Mouse (Mus musculus) embryonic facial prominence, embryonic 14.5 days (tissue): ENCODE results near the gene Tubb1. TPM values are rescaled to one million over a fixed set of nuclear protein-coding genes. Genes with fewer than 3 reads are reported as not detected.

ENCODE experiments used
- ATAC-seq: fragments of 200-750 bp; cut with Nextera tagmentation; 2 replicates; pipeline ENCODE4 v1.8.0; 2017; ENCODE audit warnings: low read depth, moderate number of reproducible peaks, moderate TSS enrichment
- DNase-seq: peaks from one replicate; pipeline ENCODE4 v3.0.0-alpha.2; 2015; ENCODE audit warnings: low spot score
- H3K27ac ChIP-seq: fragments of 300-500 bp; sonication (generic); replicated peaks from 2 replicates; pipeline ENCODE4 v1.5.1; 2014; ENCODE audit warnings: low read depth, mild to moderate bottlenecking, low read length, moderate library complexity
- H3K27me3 ChIP-seq: fragments of 300-500 bp; sonication (generic); replicated peaks from 2 replicates; pipeline ENCODE4 v1.6.1; 2014; ENCODE audit warnings: low read length; ENCODE audit not compliant: control insufficient read depth, insufficient read depth
- H3K36me3 ChIP-seq: fragments of 300-500 bp; sonication (generic); 2 replicates; pipeline ENCODE4 v1.6.1; 2014; ENCODE audit warnings: low read length, mixed read lengths; ENCODE audit not compliant: control insufficient read depth, insufficient read depth
- H3K4me1 ChIP-seq: fragments of 300-500 bp; sonication (generic); 2 replicates; pipeline ENCODE4 v1.6.1; 2014; ENCODE audit warnings: antibody characterized with exemption, low read length; ENCODE audit not compliant: control insufficient read depth, insufficient read depth
- H3K4me2 ChIP-seq: fragments of 300-500 bp; sonication (generic); 2 replicates; pipeline ENCODE4 v1.6.1; 2014; ENCODE audit warnings: low read depth, mild to moderate bottlenecking, low read length, moderate library complexity, mixed read lengths
- H3K4me3 ChIP-seq: fragments of 300-500 bp; sonication (generic); 2 replicates; pipeline ENCODE4 v1.5.1; 2014; ENCODE audit warnings: low read depth, mild to moderate bottlenecking, low read length
- H3K9ac ChIP-seq: fragments of 300-500 bp; sonication (generic); 2 replicates; pipeline ENCODE4 v1.6.1; 2014; ENCODE audit warnings: low read depth, mild to moderate bottlenecking, low read length, moderate library complexity, mixed read lengths
- H3K9me3 ChIP-seq: fragments of 300-500 bp; sonication (generic); 2 replicates; pipeline ENCODE4 v1.6.1; 2016; ENCODE audit warnings: low read length; ENCODE audit not compliant: control insufficient read depth
- WGBS: fragments of 180-500 bp; shearing (Covaris S2); extraction: QIAGEN DNeasy Blood & Tissue Kit; methylation state at CpG from one replicate; pipeline ENCODE4 v1.1.7; 2014; 5-methylcytosine and 5-hydroxymethylcytosine counted together
- polyA plus RNA-seq: library from polyadenylated mRNA; unstranded; fragments of >200 nt; fragmentation: Nextera tagmentation; extraction: Ambion mirVana; gene quantifications from 2 replicates; pipeline ENCODE4 v1.2.1, GENCODE M21; 2014

Gene Tubb1
- polyA plus RNA-seq, 1 experiment from 2014 or later: 1.6 TPM

DNA sequence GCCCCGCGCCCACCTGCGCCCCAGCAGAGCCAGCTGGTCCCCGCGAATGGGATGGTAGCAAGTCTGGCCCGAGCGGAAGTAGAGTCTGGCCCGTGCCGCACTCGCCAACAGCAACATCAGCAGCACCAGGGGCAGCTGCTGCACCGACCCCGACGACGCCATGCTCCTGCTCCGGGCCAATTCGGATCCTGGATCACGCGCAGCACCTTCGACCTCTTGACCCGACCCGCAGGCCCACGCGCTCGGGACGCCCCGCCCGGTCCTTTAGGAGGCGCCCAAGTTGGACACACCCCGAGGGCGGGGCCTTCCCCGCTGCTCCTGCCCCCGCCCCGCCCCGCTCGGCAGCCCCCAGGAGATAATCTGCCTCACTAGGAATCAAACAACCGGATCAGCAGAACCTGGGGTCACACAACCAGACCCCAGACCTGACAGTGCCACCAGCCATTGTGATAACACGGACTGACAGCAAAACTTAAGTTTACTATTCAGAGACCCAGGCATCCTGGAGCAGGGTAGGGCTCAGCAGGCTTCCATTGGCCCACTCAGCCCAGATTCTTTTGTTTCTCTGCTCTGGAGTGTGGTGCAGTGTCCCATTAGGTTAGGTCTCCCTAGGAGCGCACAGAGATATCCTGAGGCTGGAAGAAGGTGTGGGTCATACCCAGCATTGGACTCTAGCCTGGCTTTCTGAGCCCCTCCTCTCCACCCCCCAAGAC lies 11.6 kb upstream of the Tubb1 start, which contains the start of gene Ctsz:
Gene Ctsz (minus strand): TSS at position 303 of the 713 bp plus-strand sequence.
- peak; percentile 79 for ATAC-seq
- H3K9ac ChIP-seq: peak within 1 kb of the TSS; percentile 64
- WGBS: 0% methylated on average over 24 of the region's 38 CpGs

DNA sequence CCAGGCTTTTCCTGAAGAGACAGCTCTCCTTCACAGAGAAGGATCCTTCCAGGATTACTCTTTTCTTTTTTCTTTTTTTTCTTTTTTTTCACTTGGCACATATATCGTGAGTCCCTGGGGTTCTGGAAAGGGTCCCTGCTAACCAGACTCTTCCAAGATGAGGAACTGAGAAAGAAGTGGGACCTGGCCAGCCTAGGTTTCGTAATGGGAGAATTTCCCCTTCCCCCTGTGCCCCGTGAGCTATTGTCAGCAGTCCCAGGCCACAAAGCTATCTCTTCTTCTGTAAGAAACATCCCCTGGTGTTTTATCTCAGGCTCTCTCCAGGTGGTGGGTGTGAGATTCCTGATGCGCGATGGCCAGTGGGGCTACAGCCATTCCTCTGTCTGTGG lies 11.1 kb upstream of the Tubb1 start:
- H3K4me2 ChIP-seq: peak overlapping the region; percentile 71; the same call in 1 of the 2 replicates
- peak overlapping the region; percentile 51 for H3K4me3 ChIP-seq
- H3K27ac ChIP-seq: no peak overlapping the region
- WGBS: 63% methylated on average over 5 of the region's 5 CpGs
- peak overlapping the region; percentile 64 for H3K9ac ChIP-seq
- H3K27me3 ChIP-seq: no peaks in the 10 kb centered on the region
- H3K4me1 ChIP-seq: peaks cover 12% of the 10 kb centered on the region; the same call in 1 of the 2 replicates
- H3K36me3 ChIP-seq: peaks cover 7% of the 10 kb centered on the region; the same call in 1 of the 2 replicates
- ATAC-seq: no peak
- DNase-seq: no peak
- H3K9me3 ChIP-seq: no peaks in the 10 kb centered on the region

More for the DNA sequence above, 11.6 kb upstream of the Tubb1 start, which contains the start of gene Ctsz:
- peaks cover 12% of the 10 kb centered on the region; the same call in 1 of the 2 replicates for H3K36me3 ChIP-seq
- DNase-seq: peak; percentile 71
- no peaks in the 10 kb centered on the region for H3K9me3 ChIP-seq
- peak within 1 kb of the TSS; percentile 51 for H3K4me3 ChIP-seq
- H3K4me2 ChIP-seq: peak within 1 kb of the TSS; percentile 71
- peaks cover 12% of the 10 kb centered on the region; the same call in 1 of the 2 replicates for H3K4me1 ChIP-seq
- H3K27me3 ChIP-seq: no peaks in the 10 kb centered on the region
- no peak within 1 kb of the TSS; the same call in 1 of the 2 replicates for H3K27ac ChIP-seq

DNA sequence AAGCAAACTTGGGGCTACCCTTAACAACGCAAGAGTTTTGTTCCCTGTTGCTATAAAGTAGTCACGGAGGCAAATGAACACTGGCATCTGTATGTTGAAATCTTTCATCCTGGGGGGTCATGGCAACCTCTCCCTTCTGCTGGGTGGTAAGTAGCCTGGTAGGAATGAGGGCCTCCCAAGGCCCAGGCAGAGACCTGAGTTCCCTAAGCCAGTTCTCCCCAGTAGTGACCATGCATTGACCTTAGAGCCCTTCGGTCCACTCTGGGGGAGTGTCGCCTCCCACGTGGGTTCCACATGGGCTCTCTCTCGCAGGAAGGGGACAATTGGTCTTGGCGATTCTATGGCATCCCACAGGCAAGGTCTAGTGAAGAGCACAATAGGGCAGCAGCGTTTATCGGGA lies 10.5 kb upstream of the Tubb1 start:
- no peak for ATAC-seq
- Histone ChIP-seq H3K27ac (no peak overlapping the region), H3K9me3 (no peaks in the 10 kb centered on the region), H3K9ac (no peak overlapping the region), H3K4me2 (no peak overlapping the region), H3K27me3 (no peaks in the 10 kb centered on the region), H3K36me3 (peaks cover 6% of the 10 kb centered on the region; the same call in 1 of the 2 replicates), H3K4me3 (no peak overlapping the region), H3K4me1 (peaks cover 12% of the 10 kb centered on the region; the same call in 1 of the 2 replicates)
- no peak for DNase-seq
- 79% methylated on average over 9 of the region's 9 CpGs for WGBS

DNA sequence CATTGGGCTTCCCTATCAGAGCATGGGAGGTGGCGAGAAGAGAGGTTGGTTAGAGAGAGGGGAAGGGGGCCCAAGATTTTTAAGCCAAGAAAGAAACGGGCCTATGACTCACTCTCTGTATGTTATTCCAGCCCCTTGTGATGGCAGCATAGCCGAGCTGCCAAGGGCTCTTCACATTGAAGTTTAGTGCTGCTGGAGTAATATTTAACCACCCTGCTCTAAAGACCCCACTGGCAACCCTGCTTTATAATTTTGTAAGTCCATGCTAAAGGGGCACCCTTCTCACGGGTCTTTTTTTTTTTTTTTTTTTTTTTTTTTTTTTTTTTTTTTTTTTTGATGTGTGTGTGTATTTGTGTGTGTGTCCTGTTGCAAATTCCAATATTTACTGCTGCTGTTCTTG lies 8.6 kb upstream of the Tubb1 start:
- H3K9ac ChIP-seq: no peak overlapping the region
- no peaks in the 10 kb centered on the region for H3K9me3 ChIP-seq
- no peaks in the 10 kb centered on the region for H3K36me3 ChIP-seq
- H3K4me2 ChIP-seq: no peak overlapping the region
- H3K4me1 ChIP-seq: peaks cover 20% of the 10 kb centered on the region; the same call in 1 of the 2 replicates
- ATAC-seq (no peak), DNase-seq (no peak)
- WGBS: 73% methylated on average over 4 of the region's 4 CpGs
- no peak overlapping the region for H3K27ac ChIP-seq
- H3K4me3 ChIP-seq: no peak overlapping the region
- no peaks in the 10 kb centered on the region for H3K27me3 ChIP-seq

DNA sequence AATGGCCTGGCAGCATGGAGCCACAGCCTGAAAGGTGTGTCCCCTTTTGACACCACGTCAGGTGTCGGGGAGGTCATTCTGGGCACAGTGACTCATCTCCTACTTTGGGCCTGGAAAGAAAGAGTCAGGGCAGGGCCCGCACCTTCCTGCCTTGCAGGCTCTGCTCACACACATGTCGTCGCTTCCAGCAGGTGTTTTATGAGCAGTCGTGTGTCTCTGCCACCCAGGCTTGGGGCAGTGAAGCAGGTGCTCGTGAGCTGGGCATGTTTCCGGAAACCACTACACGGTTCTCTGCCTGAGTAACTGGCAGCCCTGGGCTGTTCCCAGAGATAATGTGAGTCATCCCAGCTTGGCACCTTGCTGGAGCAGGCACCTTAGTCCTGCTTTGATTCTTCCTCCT lies 8.0 kb upstream of the Tubb1 start:
- Histone ChIP-seq H3K4me1 (peaks cover 20% of the 10 kb centered on the region; the same call in 1 of the 2 replicates), H3K4me3 (no peak overlapping the region), H3K9me3 (no peaks in the 10 kb centered on the region), H3K27ac (peak overlapping the region; percentile 58), H3K4me2 (no peak overlapping the region), H3K27me3 (no peaks in the 10 kb centered on the region), H3K9ac (no peak overlapping the region), H3K36me3 (no peaks in the 10 kb centered on the region)
- ATAC-seq: no peak
- WGBS: 75% methylated on average over 9 of the region's 9 CpGs
- no peak for DNase-seq

DNA sequence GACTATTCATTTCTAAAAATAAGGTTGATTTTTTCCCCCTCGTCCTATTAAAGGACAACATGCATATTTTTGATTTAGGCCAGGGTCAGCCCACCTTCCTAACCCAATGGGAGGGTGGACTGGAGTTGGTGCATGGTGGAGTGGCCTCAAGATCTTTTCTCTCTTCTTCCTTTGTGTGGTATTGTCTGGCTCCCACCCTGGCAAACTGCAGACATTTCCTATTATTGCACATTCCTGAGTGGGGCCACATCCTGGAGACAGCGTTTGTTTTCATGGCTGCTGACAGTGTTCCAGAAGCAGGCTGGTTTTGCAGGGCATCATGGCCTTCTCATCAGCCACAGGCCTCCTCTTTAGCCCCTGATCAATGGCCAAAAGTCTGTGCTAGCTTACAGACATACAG lies 7.4 kb upstream of the Tubb1 start:
- no peak overlapping the region for H3K9ac ChIP-seq
- no peak overlapping the region for H3K4me3 ChIP-seq
- ATAC-seq (no peak), DNase-seq (peak; percentile 20)
- H3K4me1 ChIP-seq: peaks cover 18% of the 10 kb centered on the region; the same call in 1 of the 2 replicates
- peak overlapping the region; percentile 58 for H3K27ac ChIP-seq
- H3K4me2 ChIP-seq: no peak overlapping the region
- H3K27me3 ChIP-seq: no peaks in the 10 kb centered on the region
- 39% methylated on average over 2 of the region's 2 CpGs for WGBS
- no peaks in the 10 kb centered on the region for H3K9me3 ChIP-seq
- H3K36me3 ChIP-seq: no peaks in the 10 kb centered on the region

DNA sequence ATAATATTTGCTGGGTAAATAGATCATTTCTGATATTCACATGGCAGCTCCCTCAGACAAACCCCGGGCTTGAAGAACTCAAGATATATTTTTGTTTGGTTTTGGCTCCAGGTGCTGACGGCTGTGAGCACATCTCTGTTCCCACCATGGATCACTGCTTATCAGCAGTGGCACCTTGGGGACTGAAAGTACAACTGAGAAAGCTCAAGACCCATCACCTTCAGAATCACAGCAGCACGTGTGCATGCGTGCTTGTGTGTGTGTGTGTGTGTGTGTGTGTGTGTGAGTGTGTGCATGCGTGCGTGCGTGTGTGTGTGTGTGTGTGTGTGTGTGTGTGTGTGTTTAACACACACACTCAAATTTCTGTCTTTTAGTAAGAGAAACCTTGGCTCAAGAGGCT lies 6.1 kb upstream of the Tubb1 start:
- no peak overlapping the region for H3K9ac ChIP-seq
- H3K4me2 ChIP-seq: no peak overlapping the region
- H3K36me3 ChIP-seq: no peaks in the 10 kb centered on the region
- H3K4me1 ChIP-seq: 0 out of 2 replicates have a peak, but pooled peaks cover 11% of the 10 kb centered on the region
- H3K4me3 ChIP-seq: no peak overlapping the region
- no peaks in the 10 kb centered on the region for H3K27me3 ChIP-seq
- DNase-seq: no peak
- no peaks in the 10 kb centered on the region for H3K9me3 ChIP-seq
- WGBS: 77% methylated on average over 7 of the region's 7 CpGs
- ATAC-seq: no peak
- H3K27ac ChIP-seq: no peak overlapping the region

DNA sequence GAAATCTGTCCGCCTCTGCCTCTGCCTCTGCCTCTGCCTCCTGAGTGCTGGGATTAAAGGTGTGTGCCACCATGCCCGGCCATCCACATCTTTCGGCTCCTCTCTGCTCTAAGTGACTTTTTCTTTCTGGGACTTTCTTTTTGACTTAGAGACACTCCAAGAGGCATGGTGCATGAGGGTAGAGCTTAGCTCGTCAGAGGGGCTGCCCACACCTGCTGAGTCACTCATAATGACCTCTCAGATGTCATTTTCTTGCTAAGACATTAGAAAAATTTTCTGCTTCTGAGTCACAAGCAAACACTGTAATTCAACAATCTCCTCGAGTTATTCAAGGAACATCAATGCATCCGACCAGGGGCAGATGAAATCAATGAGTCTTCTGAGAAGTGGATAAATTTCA lies 5.5 kb upstream of the Tubb1 start:
- H3K9me3 ChIP-seq: no peaks in the 10 kb centered on the region
- ATAC-seq (no peak), DNase-seq (no peak)
- no peak overlapping the region for H3K27ac ChIP-seq
- 0 out of 2 replicates have a peak, but pooled peaks cover 8% of the 10 kb centered on the region for H3K4me1 ChIP-seq
- WGBS: 78% methylated on average over 6 of the region's 6 CpGs
- H3K27me3 ChIP-seq: no peaks in the 10 kb centered on the region
- no peak overlapping the region for H3K9ac ChIP-seq
- H3K4me2 ChIP-seq: no peak overlapping the region
- no peaks in the 10 kb centered on the region for H3K36me3 ChIP-seq
- H3K4me3 ChIP-seq: no peak overlapping the region
